Mouse (Mus musculus) testis, adult 2 months (tissue): ENCODE data around the gene Zswim4.

Experiments used
- CTCF ChIP-seq: fragments of 200-500 bp; IDR thresholded peaks from 2 replicates; pipeline ENCODE4 v1.5.1; 2012; ENCODE audit warnings: low read depth, mild to moderate bottlenecking, inconsistent platforms, low read length, moderate library complexity; ENCODE audit not compliant: control insufficient read depth, insufficient read depth, insufficient replicate concordance
- POLR2A ChIP-seq: fragments of 200-500 bp; IDR thresholded peaks from 2 replicates; pipeline ENCODE4 v1.6.1; 2012; ENCODE audit warnings: low read depth, mild to moderate bottlenecking, inconsistent platforms, low read length, moderate library complexity; ENCODE audit not compliant: control insufficient read depth

DNA sequence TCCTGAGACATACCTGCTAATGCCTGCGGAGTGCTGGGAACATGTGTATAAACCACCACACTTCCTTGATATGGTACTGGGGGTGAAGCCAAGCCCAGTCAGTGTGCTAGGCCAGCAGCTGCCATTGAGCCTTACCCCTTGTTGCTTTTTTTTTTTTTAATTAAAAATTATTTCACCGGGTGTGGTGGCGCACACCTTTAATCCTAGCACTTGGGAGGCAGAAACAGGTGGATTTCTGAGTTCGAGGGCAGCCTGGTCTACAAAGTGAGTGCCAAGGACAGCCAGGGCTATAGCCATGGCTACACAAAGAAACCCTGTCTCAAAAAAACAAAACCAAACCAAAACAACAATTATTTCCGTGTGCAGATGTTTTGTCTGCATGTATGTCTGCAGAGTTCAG is 31.8 kb downstream of the Zswim4 start:
- TF ChIP-seq POLR2A (no peak), CTCF (no peak)
